Mouse (Mus musculus): Measurements from ENCODE around the gene Tubb4b. TPM values are rescaled to one million over a fixed set of nuclear protein-coding genes. Genes with fewer than 3 reads are reported as not detected.
A peak's percentile ranks its signal among the peaks of the same experiment; 100 is the strongest.

Gene Tubb4b
- polyA plus RNA-seq, 1 experiment, result 193 TPM

- 52% methylated on average over 8 of the region's 8 CpGs for WGBS
- Histone ChIP-seq H3K4me3 (ENCODE audit: insufficient read depth, low read depth, low read length) (peak overlapping the region; percentile 89; the same call in 1 of the 2 replicates), H3K27ac (ENCODE audit: insufficient read depth, low read depth, low read length) (no peak overlapping the region), H3K4me1 (ENCODE audit: control insufficient read depth, insufficient read depth, low read length) (peaks cover 26% of the 10 kb centered on the region)
- TF ChIP-seq CTCF (IDR thresholded peaks at IDR 0.05; ENCODE audit: insufficient read depth, low read depth, low read length) (no peak), POLR2A (IDR thresholded peaks at IDR 0.05; ENCODE audit: insufficient read depth, low read depth, low read length) (no peak)
Measured at GRCm38 (mm10) chr2:25240310-25240709, 15.8 kb upstream of the Tubb4b start.

- Histone ChIP-seq H3K4me3 (ENCODE audit: insufficient read depth, low read depth, low read length) (no peak overlapping the region), H3K4me1 (ENCODE audit: control insufficient read depth, insufficient read depth, low read length) (peaks cover 26% of the 10 kb centered on the region), H3K27ac (ENCODE audit: insufficient read depth, low read depth, low read length) (no peak overlapping the region)
- 95% methylated on average over 3 of the region's 3 CpGs for WGBS
- TF ChIP-seq CTCF (IDR thresholded peaks at IDR 0.05; ENCODE audit: insufficient read depth, low read depth, low read length), result no peak
- no peak for TF ChIP-seq POLR2A (IDR thresholded peaks at IDR 0.05; ENCODE audit: insufficient read depth, low read depth, low read length)
Measured at GRCm38 (mm10) chr2:25239766-25240165, 15.3 kb upstream of the Tubb4b start.

GRCm38 (mm10) chr2:25238106-25238505, 13.6 kb upstream of the Tubb4b start:
- Histone ChIP-seq H3K4me1 (ENCODE audit: control insufficient read depth, insufficient read depth, low read length) (peaks cover 18% of the 10 kb centered on the region), H3K4me3 (ENCODE audit: insufficient read depth, low read depth, low read length) (no peak overlapping the region), H3K27ac (ENCODE audit: insufficient read depth, low read depth, low read length) (no peak overlapping the region)
- no peak for TF ChIP-seq POLR2A (IDR thresholded peaks at IDR 0.05; ENCODE audit: insufficient read depth, low read depth, low read length)
- no peak for TF ChIP-seq CTCF (IDR thresholded peaks at IDR 0.05; ENCODE audit: insufficient read depth, low read depth, low read length)

- Histone ChIP-seq H3K4me1 (ENCODE audit: control insufficient read depth, insufficient read depth, low read length) (peaks cover 13% of the 10 kb centered on the region), H3K4me3 (ENCODE audit: insufficient read depth, low read depth, low read length) (no peak overlapping the region), H3K27ac (ENCODE audit: insufficient read depth, low read depth, low read length) (no peak overlapping the region)
- 60% methylated on average over 4 of the region's 4 CpGs for WGBS
- no peak for TF ChIP-seq POLR2A (IDR thresholded peaks at IDR 0.05; ENCODE audit: insufficient read depth, low read depth, low read length)
- TF ChIP-seq CTCF (IDR thresholded peaks at IDR 0.05; ENCODE audit: insufficient read depth, low read depth, low read length), result no peak
Measured at GRCm38 (mm10) chr2:25237522-25237921, 13.0 kb upstream of the Tubb4b start.

- no peak within 1 kb of the TSS for H3K27ac ChIP-seq (ENCODE audit: insufficient read depth, low read depth, low read length)
- TF ChIP-seq POLR2A (IDR thresholded peaks at IDR 0.05; ENCODE audit: insufficient read depth, low read depth, low read length) (no peak), CTCF (IDR thresholded peaks at IDR 0.05; ENCODE audit: insufficient read depth, low read depth, low read length) (no peak)
- H3K4me1 ChIP-seq (ENCODE audit: control insufficient read depth, insufficient read depth, low read length), result peaks cover 12% of the 10 kb centered on the region
- 46% methylated on average over 8 of the region's 8 CpGs for WGBS
- no peak within 1 kb of the TSS for H3K4me3 ChIP-seq (ENCODE audit: insufficient read depth, low read depth, low read length)
Measured at GRCm38 (mm10) chr2:25236614-25237013, 12.1 kb upstream of the Tubb4b start, which contains the start of gene Rnf224. Rnf224 (minus strand) TSS chr2:25236787.

GRCm38 (mm10) chr2:25234551-25235220, 10.2 kb upstream of the Tubb4b start:
- H3K27ac ChIP-seq (ENCODE audit: insufficient read depth, low read depth, low read length), result no peak overlapping the region
- WGBS, result 76% methylated on average over 5 of the region's 5 CpGs
- H3K4me3 ChIP-seq (ENCODE audit: insufficient read depth, low read depth, low read length), result no peak overlapping the region
- no peaks in the 10 kb centered on the region for H3K4me1 ChIP-seq (ENCODE audit: control insufficient read depth, insufficient read depth, low read length)
- TF ChIP-seq CTCF (IDR thresholded peaks at IDR 0.05; ENCODE audit: insufficient read depth, low read depth, low read length) (no peak), POLR2A (IDR thresholded peaks at IDR 0.05; ENCODE audit: insufficient read depth, low read depth, low read length) (no peak)

- Histone ChIP-seq H3K27ac (ENCODE audit: insufficient read depth, low read depth, low read length) (no peak within 1 kb of the TSS), H3K4me3 (ENCODE audit: insufficient read depth, low read depth, low read length) (no peak within 1 kb of the TSS), H3K4me1 (ENCODE audit: control insufficient read depth, insufficient read depth, low read length) (peaks cover 1% of the 10 kb centered on the region)
- no peak for TF ChIP-seq POLR2A (IDR thresholded peaks at IDR 0.05; ENCODE audit: insufficient read depth, low read depth, low read length)
- no peak for TF ChIP-seq CTCF (IDR thresholded peaks at IDR 0.05; ENCODE audit: insufficient read depth, low read depth, low read length)
- 94% methylated on average over 3 of the region's 3 CpGs for WGBS
Measured at GRCm38 (mm10) chr2:25234050-25234449, 9.5 kb upstream of the Tubb4b start, which contains the start of gene Slc34a3. Slc34a3 (minus strand) TSS chr2:25234364.

- H3K4me3 ChIP-seq (ENCODE audit: insufficient read depth, low read depth, low read length), result no peak overlapping the region
- H3K27ac ChIP-seq (ENCODE audit: insufficient read depth, low read depth, low read length), result no peak overlapping the region
- WGBS, result 80% methylated on average over 4 of the region's 4 CpGs
- TF ChIP-seq CTCF (IDR thresholded peaks at IDR 0.05; ENCODE audit: insufficient read depth, low read depth, low read length), result no peak
- no peak for TF ChIP-seq POLR2A (IDR thresholded peaks at IDR 0.05; ENCODE audit: insufficient read depth, low read depth, low read length)
- H3K4me1 ChIP-seq (ENCODE audit: control insufficient read depth, insufficient read depth, low read length), result peaks cover 5% of the 10 kb centered on the region
Measured at GRCm38 (mm10) chr2:25233421-25233820, 8.9 kb upstream of the Tubb4b start.

GRCm38 (mm10) chr2:25231038-25231437, 6.5 kb upstream of the Tubb4b start:
- Histone ChIP-seq H3K27ac (ENCODE audit: insufficient read depth, low read depth, low read length) (no peak overlapping the region), H3K4me1 (ENCODE audit: control insufficient read depth, insufficient read depth, low read length) (peaks cover 5% of the 10 kb centered on the region), H3K4me3 (ENCODE audit: insufficient read depth, low read depth, low read length) (no peak overlapping the region)
- no peak for TF ChIP-seq CTCF (IDR thresholded peaks at IDR 0.05; ENCODE audit: insufficient read depth, low read depth, low read length)
- no peak for TF ChIP-seq POLR2A (IDR thresholded peaks at IDR 0.05; ENCODE audit: insufficient read depth, low read depth, low read length)
- WGBS, result 56% methylated on average over 12 of the region's 12 CpGs

All from olfactory bulb, adult 2 months (tissue).